Mouse (Mus musculus) megakaryocyte, embryonic 14.5 days (primary cell): ENCODE measurements around the gene Sh3pxd2a. TPM values are rescaled to one million over a fixed set of nuclear protein-coding genes. Genes with fewer than 3 reads are reported as not detected.

Experiments used
- H3K27me3 ChIP-seq: replicated peaks from 2 replicates; pipeline ENCODE3; 2012; ENCODE audit warnings: inconsistent platforms
- H3K36me3 ChIP-seq: replicated peaks from 2 replicates; pipeline ENCODE3; 2012; ENCODE audit warnings: low read length, inconsistent platforms, mixed read lengths
- H3K4me1 ChIP-seq: 2 replicates; pipeline ENCODE4 v1.6.1; 2012; ENCODE audit warnings: inconsistent platforms
- H3K4me3 ChIP-seq: replicated peaks from 2 replicates; pipeline ENCODE3; 2012; ENCODE audit warnings: moderate library complexity, mild to moderate bottlenecking, inconsistent platforms
- H3K9me3 ChIP-seq: 2 replicates; pipeline ENCODE4 v1.6.1; 2012; ENCODE audit warnings: inconsistent platforms
- FLI1 ChIP-seq: IDR thresholded peaks from 2 replicates; pipeline ENCODE4 v1.6.1; 2012; ENCODE audit warnings: low read length, inconsistent platforms, mixed read lengths
- GATA1 ChIP-seq: IDR thresholded peaks from 3 replicates; pipeline ENCODE4 v1.6.1; 2012; ENCODE audit warnings: mixed read lengths, low read length, inconsistent platforms, borderline replicate concordance
- polyA plus RNA-seq: library from polyadenylated mRNA; stranded (reverse); fragments of >175 nt; gene quantifications from 2 replicates; pipeline ENCODE4 v1.2.3, GENCODE M21; 2012; ENCODE audit warnings: low replicate concordance; ENCODE audit not compliant: insufficient read depth

Gene Sh3pxd2a
- polyA plus RNA-seq, 1 experiment = 0.21 TPM

DNA sequence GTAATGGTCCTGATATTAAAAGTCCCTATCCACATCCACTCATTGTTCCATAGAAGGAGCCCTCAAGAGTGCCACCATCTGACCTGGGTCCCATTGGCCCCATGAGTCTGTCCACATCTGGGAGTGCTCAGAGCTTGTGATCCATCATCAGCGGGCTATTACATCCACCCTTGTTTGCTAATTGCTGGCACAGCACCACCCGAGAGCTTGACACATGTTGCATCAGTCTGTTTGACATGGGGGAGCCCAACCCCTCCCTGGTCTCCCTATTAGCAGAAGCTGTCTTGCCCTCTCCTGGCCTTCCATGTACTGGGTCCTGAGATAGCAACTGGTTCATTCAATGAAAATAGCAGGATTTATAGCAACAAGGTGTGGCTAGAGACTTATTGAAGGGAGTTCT, 34.0 kb downstream of the Sh3pxd2a start:
- Histone ChIP-seq H3K4me3 (no peak overlapping the region), H3K27me3 (peaks cover 33% of the 10 kb centered on the region), H3K4me1 (no peaks in the 10 kb centered on the region), H3K36me3 (no peaks in the 10 kb centered on the region), H3K9me3 (no peaks in the 10 kb centered on the region)
- TF ChIP-seq GATA1 = no peak
- no peak for TF ChIP-seq FLI1

DNA sequence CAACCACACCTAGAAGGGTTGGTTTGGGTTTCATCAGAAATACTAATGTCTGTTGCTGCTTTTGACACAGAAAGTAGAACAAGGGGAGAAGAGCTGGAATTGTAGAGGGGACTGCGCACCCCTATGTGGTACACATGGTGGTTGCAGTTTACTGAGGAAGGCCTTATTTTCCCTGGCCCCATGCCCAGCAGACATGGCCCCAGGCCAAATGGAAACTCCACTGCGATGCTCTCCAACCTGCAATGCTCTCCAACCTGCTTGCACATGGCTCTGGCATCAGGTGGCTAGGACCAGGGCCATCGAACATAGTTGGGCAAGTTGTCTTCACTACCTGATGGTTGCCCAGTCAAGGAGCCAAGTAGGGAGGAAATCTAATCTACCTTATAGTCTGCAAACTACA, 35.0 kb downstream of the Sh3pxd2a start:
- TF ChIP-seq FLI1 (no peak), GATA1 (no peak)
- no peaks in the 10 kb centered on the region; the same call in 1 of the 2 replicates for H3K4me1 ChIP-seq
- no peaks in the 10 kb centered on the region for H3K9me3 ChIP-seq
- H3K36me3 ChIP-seq = no peaks in the 10 kb centered on the region
- no peak overlapping the region for H3K4me3 ChIP-seq
- peaks cover 36% of the 10 kb centered on the region for H3K27me3 ChIP-seq

DNA sequence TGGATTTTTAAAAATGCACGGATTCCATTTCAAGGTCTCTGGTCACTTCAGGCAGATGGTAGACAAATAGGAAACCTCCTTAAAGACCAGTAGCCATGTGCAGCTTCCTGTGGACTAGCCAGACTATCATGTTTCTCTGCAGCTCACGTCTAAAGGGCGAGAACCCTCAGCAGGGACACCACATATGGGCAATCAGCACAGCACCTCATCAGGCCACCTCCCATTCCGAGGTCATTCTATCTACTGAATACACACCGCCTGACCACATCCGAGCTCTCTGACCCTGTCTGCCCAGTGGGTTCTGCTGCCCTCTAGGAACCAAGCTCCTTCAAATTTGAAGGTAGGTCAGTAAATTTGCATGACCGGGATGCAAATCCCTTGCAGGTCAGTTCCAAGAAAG, 35.4 kb downstream of the Sh3pxd2a start:
- TF ChIP-seq GATA1 (no peak), FLI1 (no peak)
- Histone ChIP-seq H3K4me1 (peaks cover 4% of the 10 kb centered on the region), H3K4me3 (no peak overlapping the region), H3K27me3 (peaks cover 33% of the 10 kb centered on the region), H3K36me3 (no peaks in the 10 kb centered on the region), H3K9me3 (no peaks in the 10 kb centered on the region)

- H3K4me3 ChIP-seq = no peak overlapping the region
- TF ChIP-seq GATA1 (no peak), FLI1 (no peak)
- peaks cover 7% of the 10 kb centered on the region for H3K4me1 ChIP-seq
- peaks cover 31% of the 10 kb centered on the region for H3K27me3 ChIP-seq
- H3K9me3 ChIP-seq = no peaks in the 10 kb centered on the region
- H3K36me3 ChIP-seq = no peaks in the 10 kb centered on the region
Measured at GRCm38 (mm10) chr19:47427841-47428789, 36.1 kb downstream of the Sh3pxd2a start.

- Histone ChIP-seq H3K4me3 (no peak overlapping the region), H3K36me3 (no peaks in the 10 kb centered on the region), H3K4me1 (peaks cover 7% of the 10 kb centered on the region), H3K9me3 (no peaks in the 10 kb centered on the region), H3K27me3 (peaks cover 23% of the 10 kb centered on the region)
- TF ChIP-seq GATA1 (no peak), FLI1 (no peak)
Measured at GRCm38 (mm10) chr19:47423632-47424031, 40.6 kb downstream of the Sh3pxd2a start.

- Histone ChIP-seq H3K36me3 (no peaks in the 10 kb centered on the region), H3K27me3 (peaks cover 21% of the 10 kb centered on the region), H3K4me3 (no peak overlapping the region)
Measured at GRCm38 (mm10) chr19:47421128-47421898, 42.9 kb downstream of the Sh3pxd2a start.

DNA sequence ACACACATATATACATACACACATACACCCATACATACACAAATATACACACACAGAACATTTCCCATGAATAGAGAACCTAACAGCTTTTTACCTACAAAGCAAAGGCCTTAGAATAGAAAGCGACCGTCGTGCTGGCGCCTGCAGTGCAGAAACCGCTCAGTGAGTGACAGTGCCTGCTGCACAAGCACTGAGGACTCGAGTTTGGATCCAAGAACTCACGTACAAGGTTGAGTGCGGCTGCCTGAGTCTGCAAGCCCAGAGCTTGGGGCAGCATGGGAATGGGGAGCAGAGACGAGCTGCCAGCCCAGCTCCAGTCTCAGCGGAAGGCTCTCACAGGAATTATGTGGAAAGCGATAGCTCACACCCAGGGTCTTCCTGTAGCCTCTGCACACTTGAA, 43.7 kb downstream of the Sh3pxd2a start:
- Histone ChIP-seq H3K36me3 (no peaks in the 10 kb centered on the region), H3K4me3 (no peak overlapping the region), H3K9me3 (no peaks in the 10 kb centered on the region), H3K27me3 (peaks cover 20% of the 10 kb centered on the region), H3K4me1 (peaks cover 7% of the 10 kb centered on the region)
- TF ChIP-seq FLI1 = no peak

More at GRCm38 (mm10) chr19:47421128-47421898, 42.9 kb downstream of the Sh3pxd2a start:
- TF ChIP-seq GATA1 (no peak), FLI1 (no peak)
- H3K4me1 ChIP-seq = peaks cover 7% of the 10 kb centered on the region
- H3K9me3 ChIP-seq = no peaks in the 10 kb centered on the region

- peaks cover 7% of the 10 kb centered on the region for H3K4me1 ChIP-seq
- H3K36me3 ChIP-seq = no peaks in the 10 kb centered on the region
- H3K4me3 ChIP-seq = no peak overlapping the region
- H3K9me3 ChIP-seq = no peaks in the 10 kb centered on the region
- TF ChIP-seq GATA1 = no peak
- no peak for TF ChIP-seq FLI1
- peaks cover 23% of the 10 kb centered on the region for H3K27me3 ChIP-seq
Measured at GRCm38 (mm10) chr19:47419208-47419607, 45.0 kb downstream of the Sh3pxd2a start.

GRCm38 (mm10) chr19:47416161-47416560, 48.0 kb downstream of the Sh3pxd2a start:
- Histone ChIP-seq H3K36me3 (no peaks in the 10 kb centered on the region), H3K27me3 (peaks cover 31% of the 10 kb centered on the region), H3K9me3 (no peaks in the 10 kb centered on the region), H3K4me1 (no peaks in the 10 kb centered on the region), H3K4me3 (no peak overlapping the region)
- TF ChIP-seq GATA1 (no peak), FLI1 (no peak)

DNA sequence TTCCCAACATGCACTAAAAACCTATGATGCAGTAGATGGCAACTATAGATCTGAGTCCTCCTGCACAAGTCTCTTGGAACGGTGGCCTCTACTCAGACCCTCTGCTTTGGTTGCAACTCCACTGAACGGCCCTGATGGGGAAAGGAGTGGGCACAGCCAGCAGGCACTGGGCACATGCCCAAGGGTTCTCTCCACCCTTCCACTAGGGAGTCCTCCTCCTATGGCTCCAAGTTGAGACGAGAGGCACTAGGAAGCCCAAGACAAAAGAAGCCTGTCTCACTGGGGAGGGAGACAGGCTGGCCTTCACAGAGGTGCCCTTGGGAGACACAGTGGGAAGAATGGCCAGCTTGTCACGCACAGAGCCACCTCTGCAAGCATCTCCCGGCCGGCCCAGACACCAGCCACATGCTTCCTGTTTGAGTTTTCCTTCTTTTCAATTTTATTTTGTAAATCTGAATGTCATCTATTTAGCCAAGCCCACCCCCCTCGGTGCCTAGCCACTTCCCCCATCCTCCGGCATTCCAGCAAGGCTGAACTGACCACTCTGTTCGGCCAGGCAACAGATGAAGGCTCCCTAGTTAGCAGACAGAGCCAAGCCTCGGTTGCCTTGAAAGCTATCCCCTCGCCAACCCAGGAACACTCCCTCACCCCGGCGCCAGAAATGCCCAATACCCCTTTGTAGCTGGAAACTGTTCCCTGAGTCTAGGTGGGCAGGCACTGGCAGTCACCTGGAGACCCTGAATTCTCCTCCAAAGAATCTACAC, 49.9 kb downstream of the Sh3pxd2a start:
- H3K4me3 ChIP-seq = no peak overlapping the region
- no peaks in the 10 kb centered on the region for H3K4me1 ChIP-seq
- no peak for TF ChIP-seq GATA1
- no peak for TF ChIP-seq FLI1
- H3K36me3 ChIP-seq = no peaks in the 10 kb centered on the region
- no peaks in the 10 kb centered on the region for H3K9me3 ChIP-seq
- peaks cover 40% of the 10 kb centered on the region for H3K27me3 ChIP-seq
